Mouse (Mus musculus) kidney, postnatal 0 days (tissue): ENCODE results near the gene Ptpn22. TPM values are rescaled to one million over a fixed set of nuclear protein-coding genes. Genes with fewer than 3 reads are reported as not detected.
"Not testable (repeated sequence)": the region's sequence is repeated elsewhere in the genome, so short reads cannot be mapped to it uniquely, and the experiment has no call there.

Experiments
- ATAC-seq: fragments of 200-750 bp; cut with Nextera tagmentation; replicated peaks from 2 replicates; pipeline ENCODE4 v1.8.0; 2017; ENCODE audit warnings: low read depth, moderate number of reproducible peaks, moderate TSS enrichment, moderate library complexity; ENCODE audit not compliant: low FRiP score
- DNase-seq: peaks from one replicate; pipeline ENCODE4 v3.0.0-alpha.2; 2016; ENCODE audit warnings: low spot score
- H3K27ac ChIP-seq: fragments of 300-500 bp; sonication (generic); 2 replicates; pipeline ENCODE4 v1.5.1; 2014; ENCODE audit warnings: mild to moderate bottlenecking
- H3K27me3 ChIP-seq: fragments of 300-500 bp; sonication (generic); 2 replicates; pipeline ENCODE4 v1.6.1; 2014; ENCODE audit warnings: low read length, mixed read lengths; ENCODE audit not compliant: insufficient read depth
- H3K36me3 ChIP-seq: fragments of 300-500 bp; sonication (generic); 2 replicates; pipeline ENCODE4 v1.6.1; 2014; ENCODE audit warnings: low read length, mixed read lengths; ENCODE audit not compliant: insufficient read depth
- H3K4me1 ChIP-seq: fragments of 300-500 bp; sonication (generic); replicated peaks from 2 replicates; pipeline ENCODE4 v1.6.1; 2014; ENCODE audit warnings: antibody characterized with exemption, low read length, mixed read lengths; ENCODE audit not compliant: insufficient read depth
- H3K4me2 ChIP-seq: fragments of 300-500 bp; sonication (generic); 2 replicates; pipeline ENCODE4 v1.6.1; 2014; ENCODE audit warnings: mild to moderate bottlenecking, low read length, moderate library complexity, mixed read lengths
- H3K4me3 ChIP-seq: fragments of 300-500 bp; sonication (generic); replicated peaks from 2 replicates; pipeline ENCODE4 v1.5.1; 2014; ENCODE audit warnings: low read depth, low read length
- H3K9ac ChIP-seq: fragments of 300-500 bp; sonication (generic); 2 replicates; pipeline ENCODE4 v1.6.1; 2014; ENCODE audit warnings: low read depth, low read length
- H3K9me3 ChIP-seq: fragments of 300-500 bp; sonication (generic); replicated peaks from 2 replicates; pipeline ENCODE4 v1.6.1; 2016; ENCODE audit warnings: low read length, inconsistent platforms, mixed read lengths
- CTCF ChIP-seq: IDR thresholded peaks from 2 replicates; pipeline ENCODE4 v1.5.1; 2016; ENCODE audit warnings: antibody characterized with exemption, low read depth, mild to moderate bottlenecking, moderate library complexity
- WGBS: fragments of 180-500 bp; shearing (Covaris S2); extraction: QIAGEN DNeasy Blood & Tissue Kit; methylation state at CpG from one replicate; pipeline ENCODE4 v1.1.7; 2014; 5-methylcytosine and 5-hydroxymethylcytosine counted together
- polyA plus RNA-seq: library from polyadenylated mRNA; unstranded; fragments of >200 nt; fragmentation: Nextera tagmentation; extraction: Ambion mirVana; gene quantifications from 2 replicates; pipeline ENCODE4 v1.2.1, GENCODE M21; 2015

Ptpn22 gene
- polyA plus RNA-seq = 0.57 and 0.79 TPM in 2 replicates

- H3K4me1 ChIP-seq = no peaks in the 10 kb centered on the region
- DNase-seq (no peak), ATAC-seq (no peak)
- H3K36me3 ChIP-seq = no peaks in the 10 kb centered on the region
- no peak within 1 kb of the TSS for H3K9ac ChIP-seq
- no peak within 1 kb of the TSS for H3K4me2 ChIP-seq
- H3K4me3 ChIP-seq = no peak within 1 kb of the TSS
- peak within 1 kb of the TSS; percentile 19; the same call in 1 of the 2 replicates for H3K27ac ChIP-seq
- no peaks in the 10 kb centered on the region for H3K27me3 ChIP-seq
- no peaks in the 10 kb centered on the region for H3K9me3 ChIP-seq
- no peak for TF ChIP-seq CTCF
- WGBS = 66% methylated on average over 12 of the region's 12 CpGs
Observed at GRCm38 (mm10) chr3:103858881-103859801, at the start of gene Ptpn22. TSS of gene Ptpn22 (plus strand) at chr3:103859795.

- no peak for TF ChIP-seq CTCF
- Histone ChIP-seq H3K27ac (peak overlapping the region; percentile 93), H3K9ac (peak overlapping the region; percentile 74), H3K4me1 (0 out of 2 replicates have a peak, but pooled peaks cover 8% of the 10 kb centered on the region), H3K4me3 (peak overlapping the region; percentile 86), H3K9me3 (no peaks in the 10 kb centered on the region), H3K36me3 (peaks cover 16% of the 10 kb centered on the region), H3K4me2 (peak overlapping the region; percentile 81), H3K27me3 (no peaks in the 10 kb centered on the region)
- no peak for DNase-seq
- WGBS = 2% methylated on average over 14 of the region's 14 CpGs
- peak; percentile 23; the same call in 1 of the 2 replicates for ATAC-seq
Observed at GRCm38 (mm10) chr3:103809799-103810150, 49.8 kb upstream of the Ptpn22 start.

DNA sequence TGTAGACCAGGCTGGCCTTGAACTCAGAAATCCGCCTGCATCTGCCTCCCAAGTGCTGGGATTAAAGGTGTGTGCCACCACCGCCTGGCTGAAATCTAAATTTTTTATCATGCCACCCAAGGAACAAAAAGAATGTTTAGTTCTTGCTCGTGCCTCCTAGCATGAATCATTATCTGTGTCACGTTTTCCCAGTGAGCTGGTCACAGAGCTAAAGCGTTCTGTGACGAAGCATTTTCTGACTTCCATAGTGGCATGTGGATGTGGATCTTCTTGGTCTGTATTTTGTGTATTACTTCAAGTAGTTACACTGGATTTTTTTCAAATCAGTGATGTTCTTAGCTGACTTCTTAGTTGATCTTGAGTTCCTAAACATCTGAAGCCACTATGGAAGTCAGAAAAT lies 48.6 kb upstream of the Ptpn22 start:
- Histone ChIP-seq H3K9ac (no peak overlapping the region), H3K4me3 (no peak overlapping the region), H3K4me2 (no peak overlapping the region), H3K27me3 (no peaks in the 10 kb centered on the region), H3K36me3 (peaks cover 13% of the 10 kb centered on the region; the same call in 1 of the 2 replicates), H3K27ac (no peak overlapping the region), H3K4me1 (0 out of 2 replicates have a peak, but pooled peaks cover 8% of the 10 kb centered on the region), H3K9me3 (no peaks in the 10 kb centered on the region)
- TF ChIP-seq CTCF = no peak
- ATAC-seq (no peak), DNase-seq (no peak)
- WGBS = 90% methylated on average over 6 of the region's 6 CpGs

DNA sequence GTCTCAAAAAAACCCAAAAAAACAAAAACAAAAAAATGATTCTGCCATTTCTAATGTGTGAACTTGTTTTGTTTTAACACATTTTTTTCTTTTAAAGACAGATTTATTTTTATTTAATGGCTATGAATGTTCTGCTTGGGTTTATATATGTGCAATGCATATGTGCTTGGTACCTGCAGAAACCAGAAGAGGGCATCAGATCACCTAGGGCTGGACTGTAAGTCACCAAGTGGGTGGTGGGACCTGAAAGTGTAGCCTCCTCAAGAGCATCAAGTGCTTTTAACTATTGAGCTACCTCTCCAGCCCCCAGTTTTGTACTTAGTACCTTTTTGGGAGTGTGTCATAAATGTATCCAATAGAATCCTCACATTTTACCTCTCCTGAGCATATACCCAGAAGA lies 32.0 kb upstream of the Ptpn22 start:
- peaks cover 4% of the 10 kb centered on the region; the same call in 1 of the 2 replicates for H3K36me3 ChIP-seq
- no peak overlapping the region for H3K9ac ChIP-seq
- H3K9me3 ChIP-seq = no peaks in the 10 kb centered on the region
- no peak overlapping the region for H3K4me3 ChIP-seq
- H3K27ac ChIP-seq = no peak overlapping the region
- H3K27me3 ChIP-seq = no peaks in the 10 kb centered on the region
- DNase-seq (no peak), ATAC-seq (no peak)
- H3K4me1 ChIP-seq = no peaks in the 10 kb centered on the region
- peak; percentile 45 for TF ChIP-seq CTCF
- H3K4me2 ChIP-seq = no peak overlapping the region

GRCm38 (mm10) chr3:103829036-103829435 lies 30.6 kb upstream of the Ptpn22 start:
- no peak overlapping the region for H3K4me2 ChIP-seq
- WGBS = 76% methylated on average over 3 of the region's 3 CpGs
- H3K4me1 ChIP-seq = no peaks in the 10 kb centered on the region
- no peak for ATAC-seq
- H3K27ac ChIP-seq = no peak overlapping the region
- H3K36me3 ChIP-seq = no peaks in the 10 kb centered on the region
- no peaks in the 10 kb centered on the region for H3K27me3 ChIP-seq
- no peak overlapping the region for H3K4me3 ChIP-seq
- TF ChIP-seq CTCF = no peak
- no peaks in the 10 kb centered on the region for H3K9me3 ChIP-seq
- DNase-seq = no peak
- H3K9ac ChIP-seq = no peak overlapping the region

DNA sequence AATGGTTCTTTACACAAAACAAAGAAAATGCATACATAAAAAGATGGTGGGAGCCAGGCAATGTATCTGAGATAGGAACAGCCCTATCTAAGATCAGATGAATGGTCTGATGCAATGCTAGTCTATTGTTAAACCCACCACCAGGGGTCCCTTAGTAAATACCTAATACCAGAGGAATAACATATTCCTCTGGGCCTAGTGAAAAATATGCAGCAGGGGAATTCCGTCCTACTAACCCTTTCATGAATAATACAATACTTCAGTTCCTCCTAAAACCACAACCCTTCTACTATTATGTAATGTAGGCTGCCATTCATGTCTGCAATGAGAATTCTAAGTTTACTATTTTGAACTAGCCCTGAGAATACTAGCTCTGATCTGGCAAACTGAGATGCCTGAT lies 28.9 kb upstream of the Ptpn22 start:
- not testable (repeated sequence) for H3K27ac ChIP-seq, H3K9ac ChIP-seq, H3K36me3 ChIP-seq, H3K4me1 ChIP-seq, ATAC-seq, H3K4me3 ChIP-seq, H3K27me3 ChIP-seq, H3K4me2 ChIP-seq, H3K9me3 ChIP-seq
- 72% methylated on average over 1 of the region's 1 CpGs for WGBS
- DNase-seq = peak; percentile 34
- peak; percentile 53 for TF ChIP-seq CTCF
